Mouse (Mus musculus): ENCODE results near the gene Cnnm1. TPM values are rescaled to one million over a fixed set of nuclear protein-coding genes. Genes with fewer than 3 reads are reported as not detected.

Cnnm1 gene
- polyA plus RNA-seq, 1 experiment from 2014 or later = 5.5 TPM

- H3K9ac ChIP-seq (ENCODE audit: low read depth, low read length) = no peak overlapping the region
- H3K9me3 ChIP-seq (ENCODE audit: control insufficient read depth) = no peaks in the 10 kb centered on the region
- H3K36me3 ChIP-seq (ENCODE audit: control insufficient read depth, insufficient read depth) = peaks cover 45% of the 10 kb centered on the region
- no peak for TF ChIP-seq CTCF (IDR thresholded peaks at IDR 0.05; ENCODE audit: low read depth)
- H3K4me1 ChIP-seq (replicated peaks; ENCODE audit: control insufficient read depth, insufficient read depth, low read length) = no peaks in the 10 kb centered on the region
- WGBS = 68% methylated on average over 22 of the region's 22 CpGs
- no peak overlapping the region for H3K4me2 ChIP-seq (replicated peaks; ENCODE audit: low read depth)
- H3K4me3 ChIP-seq (ENCODE audit: low read depth, low read length) = no peak overlapping the region
- peak; percentile 74 for ATAC-seq
- H3K27ac ChIP-seq (ENCODE audit: low read depth, low read length) = peak overlapping the region; percentile 67
- no peaks in the 10 kb centered on the region for H3K27me3 ChIP-seq (replicated peaks; ENCODE audit: control insufficient read depth, insufficient read depth, low read length)
These were observed 71.7 kb downstream of the Cnnm1 start for GRCm38 (mm10) chr19:43511621-43512620.

GRCm38 (mm10) chr19:43513874-43514273 is 73.6 kb downstream of the Cnnm1 start:
- Histone ChIP-seq H3K4me2 (replicated peaks; ENCODE audit: low read depth) (no peak overlapping the region), H3K36me3 (ENCODE audit: control insufficient read depth, insufficient read depth) (peaks cover 36% of the 10 kb centered on the region), H3K27ac (ENCODE audit: low read depth, low read length) (0 out of 2 replicates have a peak overlapping the region, but pooled peaks have one; percentile 41), H3K27me3 (replicated peaks; ENCODE audit: control insufficient read depth, insufficient read depth, low read length) (no peaks in the 10 kb centered on the region), H3K4me1 (replicated peaks; ENCODE audit: control insufficient read depth, insufficient read depth, low read length) (no peaks in the 10 kb centered on the region), H3K9ac (ENCODE audit: low read depth, low read length) (no peak overlapping the region), H3K9me3 (ENCODE audit: control insufficient read depth) (no peaks in the 10 kb centered on the region), H3K4me3 (ENCODE audit: low read depth, low read length) (no peak overlapping the region)
- peak; percentile 77 for ATAC-seq
- 64% methylated on average over 8 of the region's 8 CpGs for WGBS
- no peak for TF ChIP-seq CTCF (IDR thresholded peaks at IDR 0.05; ENCODE audit: low read depth)

GRCm38 (mm10) chr19:43515668-43516396 is 75.6 kb downstream of the Cnnm1 start:
- H3K9ac ChIP-seq (ENCODE audit: low read depth, low read length) = no peak overlapping the region
- no peak for ATAC-seq

GRCm38 (mm10) chr19:43516397-43517035 is 76.3 kb downstream of the Cnnm1 start:
- peaks cover 17% of the 10 kb centered on the region for H3K36me3 ChIP-seq (ENCODE audit: control insufficient read depth, insufficient read depth)
- H3K4me1 ChIP-seq (replicated peaks; ENCODE audit: control insufficient read depth, insufficient read depth, low read length) = 0 out of 2 replicates have a peak, but pooled peaks cover 3% of the 10 kb centered on the region
- no peak for ATAC-seq
- no peaks in the 10 kb centered on the region for H3K9me3 ChIP-seq (ENCODE audit: control insufficient read depth)
- WGBS = 62% methylated on average over 14 of the region's 14 CpGs
- H3K4me3 ChIP-seq (ENCODE audit: low read depth, low read length) = no peak overlapping the region
- no peaks in the 10 kb centered on the region for H3K27me3 ChIP-seq (replicated peaks; ENCODE audit: control insufficient read depth, insufficient read depth, low read length)
- H3K9ac ChIP-seq (ENCODE audit: low read depth, low read length) = no peak overlapping the region
- TF ChIP-seq CTCF (IDR thresholded peaks at IDR 0.05; ENCODE audit: low read depth) = no peak
- no peak overlapping the region for H3K27ac ChIP-seq (ENCODE audit: low read depth, low read length)
- H3K4me2 ChIP-seq (replicated peaks; ENCODE audit: low read depth) = no peak overlapping the region

More at GRCm38 (mm10) chr19:43515668-43516396, 75.6 kb downstream of the Cnnm1 start:
- no peak for TF ChIP-seq CTCF (IDR thresholded peaks at IDR 0.05; ENCODE audit: low read depth)
- Histone ChIP-seq H3K36me3 (ENCODE audit: control insufficient read depth, insufficient read depth) (peaks cover 20% of the 10 kb centered on the region), H3K27me3 (replicated peaks; ENCODE audit: control insufficient read depth, insufficient read depth, low read length) (no peaks in the 10 kb centered on the region), H3K27ac (ENCODE audit: low read depth, low read length) (no peak overlapping the region), H3K4me1 (replicated peaks; ENCODE audit: control insufficient read depth, insufficient read depth, low read length) (no peaks in the 10 kb centered on the region), H3K4me2 (replicated peaks; ENCODE audit: low read depth) (no peak overlapping the region), H3K4me3 (ENCODE audit: low read depth, low read length) (no peak overlapping the region), H3K9me3 (ENCODE audit: control insufficient read depth) (no peaks in the 10 kb centered on the region)
- 90% methylated on average over 23 of the region's 23 CpGs for WGBS

GRCm38 (mm10) chr19:43517320-43517719 is 77.1 kb downstream of the Cnnm1 start:
- WGBS = 75% methylated on average over 6 of the region's 6 CpGs
- no peak for ATAC-seq
- Histone ChIP-seq H3K9me3 (ENCODE audit: control insufficient read depth) (no peaks in the 10 kb centered on the region), H3K9ac (ENCODE audit: low read depth, low read length) (no peak overlapping the region), H3K27me3 (replicated peaks; ENCODE audit: control insufficient read depth, insufficient read depth, low read length) (no peaks in the 10 kb centered on the region), H3K4me1 (replicated peaks; ENCODE audit: control insufficient read depth, insufficient read depth, low read length) (0 out of 2 replicates have a peak, but pooled peaks cover 3% of the 10 kb centered on the region), H3K27ac (ENCODE audit: low read depth, low read length) (no peak overlapping the region), H3K4me2 (replicated peaks; ENCODE audit: low read depth) (no peak overlapping the region), H3K4me3 (ENCODE audit: low read depth, low read length) (no peak overlapping the region), H3K36me3 (ENCODE audit: control insufficient read depth, insufficient read depth) (peaks cover 17% of the 10 kb centered on the region)
- no peak for TF ChIP-seq CTCF (IDR thresholded peaks at IDR 0.05; ENCODE audit: low read depth)

All from intestine, postnatal 0 days (tissue).